Mouse (Mus musculus): ENCODE measurements around the gene Usp12.
"Not testable (repeated sequence)": the region's sequence is repeated elsewhere in the genome, so short reads cannot be mapped to it uniquely, and the experiment has no call there.

Usp12 gene

DNA sequence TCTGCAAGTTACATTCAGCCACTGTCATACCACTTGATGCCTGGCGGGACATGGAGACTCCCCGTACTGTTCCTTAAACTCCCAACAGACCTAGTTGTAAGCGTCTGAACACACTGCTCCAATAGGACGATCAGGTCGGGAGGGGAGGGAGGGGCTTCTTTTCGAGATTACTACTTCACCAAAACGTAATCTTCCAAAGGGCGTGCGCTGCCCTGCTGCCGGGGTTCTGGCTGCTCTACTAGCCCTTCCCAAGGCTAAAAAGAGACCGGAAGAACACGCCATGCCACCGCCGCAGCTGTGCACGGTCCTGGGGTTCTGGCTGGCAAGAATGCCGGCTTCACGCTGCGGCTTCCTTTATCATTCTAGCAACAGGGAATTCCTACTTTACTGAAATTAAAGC, 58.5 kb downstream of the Usp12 start:
- no peak for DNase-seq

DNA sequence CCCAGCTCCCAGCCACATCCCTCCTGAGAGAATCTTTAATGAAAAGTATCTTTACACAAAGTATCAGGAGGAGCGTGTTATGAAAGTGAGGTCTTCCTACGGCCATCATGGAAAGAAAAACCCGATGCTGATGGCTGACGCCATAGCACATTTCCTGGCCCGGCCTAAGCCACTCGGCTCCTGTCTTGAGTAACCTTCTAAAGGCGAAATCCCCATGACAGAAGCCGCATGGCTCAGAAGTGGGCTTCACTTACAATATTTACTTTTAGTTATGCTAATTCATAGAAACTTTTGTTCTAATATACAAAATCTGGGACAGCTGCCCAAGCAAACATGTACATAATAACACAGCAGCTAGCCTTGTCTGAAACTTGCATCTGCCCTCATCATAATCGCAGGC, 59.8 kb downstream of the Usp12 start:
- DNase-seq = not testable (repeated sequence)

DNA sequence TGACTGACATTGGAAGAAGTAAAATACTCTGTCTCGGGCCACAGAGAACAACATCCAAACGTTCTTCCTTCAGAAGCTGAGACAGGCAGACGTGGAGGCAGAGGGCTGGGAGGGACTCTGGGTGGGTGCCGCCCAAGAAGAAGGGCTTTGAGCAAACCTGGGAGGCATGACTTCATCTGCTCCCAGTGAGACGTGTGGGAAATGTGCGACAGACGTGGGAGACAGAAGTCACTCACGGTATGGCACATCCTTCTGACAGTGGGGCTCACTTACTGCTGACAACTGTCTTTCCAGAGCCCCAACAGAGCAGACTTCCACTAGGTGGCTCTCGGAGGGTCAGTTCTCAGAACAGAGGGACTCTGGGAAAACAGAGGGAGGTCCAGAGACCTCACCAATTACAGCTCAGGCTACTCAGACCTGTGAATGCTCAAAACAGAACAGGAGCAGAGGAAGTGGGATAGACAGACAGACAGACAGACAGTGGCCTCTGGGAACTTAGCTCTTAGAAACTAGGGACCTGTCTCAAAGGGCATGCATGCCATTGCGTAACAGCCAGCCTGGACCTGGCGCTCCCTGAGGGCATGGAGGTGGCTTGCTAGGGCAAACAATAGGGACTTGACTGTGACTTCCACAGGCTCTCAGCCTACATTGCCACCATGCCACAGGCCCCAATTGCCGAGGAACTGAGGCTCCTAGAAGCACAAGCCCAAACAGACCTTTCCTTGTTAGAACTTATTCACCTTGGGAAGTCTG, 60.7 kb downstream of the Usp12 start:
- DNase-seq = no peak

DNA sequence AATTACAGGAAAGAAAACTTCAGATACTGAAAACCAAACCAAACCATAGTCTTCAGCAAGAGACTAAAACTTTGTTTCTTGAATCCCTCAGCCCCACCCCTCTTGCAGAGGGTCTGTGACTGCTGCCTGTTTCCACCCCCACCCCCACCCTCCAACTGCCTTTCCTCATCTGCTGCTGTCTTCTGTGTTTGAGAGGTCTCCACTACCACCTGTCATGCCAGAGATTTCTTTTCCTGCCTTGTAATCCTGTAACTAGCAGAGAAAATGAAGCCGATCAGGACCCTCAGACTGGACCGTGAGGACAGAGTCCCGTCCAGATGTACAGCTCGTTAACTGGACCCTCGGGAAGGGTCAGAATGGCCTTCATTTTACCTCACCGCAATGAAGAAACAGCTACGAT, 61.4 kb downstream of the Usp12 start:
- no peak for DNase-seq

DNA sequence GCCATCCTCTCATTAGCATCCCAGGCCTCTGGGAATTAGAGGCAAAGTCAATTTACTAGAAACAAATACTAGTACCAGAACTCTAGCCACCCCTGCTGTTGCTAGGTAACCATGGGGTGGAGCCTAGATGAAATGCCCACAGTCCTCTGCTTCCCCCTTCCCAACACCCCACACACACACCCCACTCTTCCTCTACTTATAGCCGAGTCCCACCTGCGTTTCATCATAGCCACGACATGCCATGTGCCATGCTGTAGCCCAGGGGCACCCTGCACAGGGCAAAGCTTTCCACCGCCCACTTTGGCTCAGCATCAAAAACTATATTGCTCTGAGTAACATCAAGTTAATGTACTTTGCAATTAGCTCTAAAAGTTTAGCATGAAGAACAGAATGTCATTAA, 67.8 kb downstream of the Usp12 start:
- no peak for DNase-seq

DNA sequence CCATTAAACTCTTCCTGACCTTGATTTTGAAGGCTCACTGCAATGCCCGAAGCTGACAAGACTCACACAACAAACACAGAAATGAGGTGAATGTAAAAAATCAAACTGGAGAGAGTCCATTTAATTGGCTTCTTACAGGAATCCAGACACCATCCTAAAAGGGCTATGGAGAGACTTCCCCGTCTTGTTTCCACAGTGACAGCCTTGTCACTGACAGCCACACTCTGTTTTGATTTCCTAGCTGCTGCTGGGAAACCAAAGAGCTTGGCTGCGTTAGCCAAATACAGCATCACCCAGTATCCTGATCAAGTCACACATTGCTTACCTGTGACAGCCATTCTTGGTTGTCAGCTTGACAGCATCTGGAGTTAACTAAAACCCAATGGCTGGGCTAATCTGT, 69.8 kb downstream of the Usp12 start:
- no peak for DNase-seq

DNA sequence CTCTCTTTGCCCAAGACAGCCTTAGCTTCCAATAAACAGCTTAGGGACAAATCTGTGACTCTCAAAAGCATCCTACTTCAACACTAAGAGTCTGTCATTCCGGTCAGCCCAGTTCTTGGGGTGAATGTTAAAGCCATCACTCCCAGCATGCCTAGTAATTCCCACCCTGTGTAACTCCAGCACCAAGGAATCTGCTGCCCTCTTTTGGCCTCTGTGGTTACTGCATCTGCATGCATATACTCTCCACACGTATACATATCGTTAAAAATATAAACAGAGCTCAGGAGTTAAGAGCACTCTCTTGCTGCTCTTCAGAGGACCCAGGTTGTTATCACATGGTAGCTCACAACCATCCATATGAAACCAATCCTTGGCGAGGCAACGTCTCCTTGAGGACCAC, 71.4 kb downstream of the Usp12 start:
- DNase-seq = no peak

DNA sequence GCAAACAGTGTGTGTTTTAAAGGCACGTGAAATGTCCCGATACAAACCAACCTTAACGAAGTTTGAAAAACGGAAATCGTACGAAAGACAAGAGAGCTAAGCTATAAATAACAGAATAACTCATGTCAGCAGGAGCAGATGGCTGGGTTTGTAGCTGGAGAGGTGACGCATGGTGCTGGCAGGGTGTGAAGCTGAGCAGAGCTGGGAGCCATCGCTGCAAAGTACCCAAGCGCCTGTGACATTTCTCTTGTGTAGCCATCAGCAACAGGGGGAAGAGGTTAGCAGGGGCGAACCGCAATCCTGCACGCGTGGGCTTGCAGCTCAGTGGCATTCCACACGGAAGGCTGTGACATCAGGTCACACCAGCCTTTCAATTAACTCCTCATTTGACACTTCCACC, 72.6 kb downstream of the Usp12 start:
- DNase-seq = no peak

DNA sequence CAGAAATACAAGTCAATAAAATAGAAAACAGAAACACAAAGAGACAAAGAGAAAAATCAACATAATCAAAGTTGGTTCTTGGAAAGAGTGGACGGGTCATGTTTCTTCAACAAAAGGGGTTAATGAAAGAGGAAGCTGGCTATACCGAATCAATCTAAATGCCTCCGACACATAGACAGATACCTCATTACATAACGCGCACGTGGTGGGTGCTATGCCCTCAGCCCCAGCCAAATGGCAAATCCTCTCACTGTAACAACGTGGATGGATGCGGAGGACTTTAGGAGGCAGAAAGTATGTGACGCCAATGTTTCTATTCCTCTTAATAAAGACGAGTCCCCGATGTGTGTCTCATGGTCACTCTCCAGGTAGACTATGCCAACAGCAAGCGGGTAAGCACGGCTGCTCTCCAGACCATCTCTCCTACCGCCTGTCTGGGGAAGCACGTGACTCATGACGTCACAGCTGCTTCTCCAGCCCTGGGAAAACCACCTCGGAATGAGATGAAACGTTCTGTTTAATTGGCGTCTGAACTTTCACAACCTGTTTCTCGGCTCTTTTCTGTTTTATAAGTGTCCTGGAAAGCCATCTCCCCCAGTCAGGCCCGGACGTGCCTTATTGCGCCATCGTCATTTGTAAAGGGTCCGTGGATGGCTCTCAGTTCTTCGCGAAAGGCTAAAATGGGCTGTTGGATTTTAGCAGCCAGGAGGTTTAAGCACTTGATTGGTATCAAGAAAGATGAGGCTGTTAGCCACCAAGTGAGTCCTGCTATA, 75.0 kb downstream of the Usp12 start:
- DNase-seq = no peak

DNA sequence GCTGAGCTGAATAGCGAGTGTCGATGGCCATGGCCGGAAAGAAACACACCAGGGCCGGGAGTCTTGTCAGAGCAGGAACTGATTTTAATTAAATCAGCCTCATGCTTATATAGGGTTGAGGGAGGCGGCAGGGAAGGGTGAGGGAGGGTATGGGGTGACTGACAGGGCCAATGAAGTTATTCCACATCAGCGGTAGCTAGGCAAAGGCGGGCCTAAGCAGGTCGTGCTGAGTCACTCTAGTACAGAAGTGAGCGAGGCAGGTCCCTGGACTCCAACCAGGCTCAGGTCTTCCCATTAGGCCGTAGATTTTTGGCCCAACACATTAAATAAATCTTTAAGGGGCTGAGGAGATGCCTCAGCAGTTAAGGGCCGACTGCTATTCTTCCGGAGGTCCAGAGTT, 81.0 kb downstream of the Usp12 start:
- DNase-seq = no peak

DNA sequence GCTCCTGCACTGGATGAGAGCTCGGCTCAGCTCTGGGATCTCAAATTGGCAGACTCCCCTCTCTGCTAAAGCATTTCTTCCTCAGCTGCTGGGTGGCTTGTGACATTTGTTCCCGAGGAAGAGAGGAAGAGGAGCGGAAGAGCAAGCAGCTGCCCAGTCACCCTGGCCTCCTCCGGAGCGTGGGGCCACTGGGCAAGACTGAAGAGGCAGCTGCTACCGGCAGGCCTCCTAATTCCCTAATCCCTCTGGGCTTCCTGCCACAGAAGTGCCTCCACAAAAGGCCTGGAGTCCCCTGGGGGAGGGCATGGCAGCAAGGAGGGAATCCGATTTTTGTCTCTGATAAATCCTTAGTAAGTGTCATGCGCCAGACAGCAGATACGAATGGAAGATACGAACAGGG, 81.7 kb downstream of the Usp12 start:
- no peak for DNase-seq

DNA sequence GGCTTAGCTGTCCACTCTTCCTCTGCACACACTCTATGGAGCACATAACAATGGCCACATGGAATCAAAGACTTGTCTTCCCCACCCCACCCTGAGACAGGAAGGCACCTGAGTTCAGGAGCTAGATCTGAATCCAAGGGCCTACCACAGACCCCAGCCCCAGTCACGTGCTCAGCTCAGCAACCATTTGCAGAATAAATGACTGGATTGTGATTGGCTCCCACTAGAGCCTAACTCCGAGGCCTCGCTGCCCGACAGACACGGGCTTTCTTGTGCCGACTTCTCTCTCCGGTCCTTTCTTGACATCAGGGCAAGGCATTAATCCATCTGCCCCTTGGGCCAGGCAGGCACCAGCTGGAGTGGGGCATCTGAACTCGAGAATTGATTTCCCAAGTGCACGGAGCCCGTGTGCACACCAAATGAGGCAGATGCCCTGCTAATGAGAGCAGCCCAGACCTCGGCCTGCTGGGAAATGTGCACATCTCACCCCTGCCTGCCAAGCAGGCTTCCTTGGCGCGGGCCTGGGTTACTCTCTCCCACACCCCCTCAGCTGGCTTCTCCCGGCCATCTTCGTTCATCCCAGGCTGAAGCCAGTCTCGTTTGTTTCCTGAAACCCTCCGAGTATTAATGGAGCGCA, 82.4 kb downstream of the Usp12 start:
- DNase-seq = no peak

DNA sequence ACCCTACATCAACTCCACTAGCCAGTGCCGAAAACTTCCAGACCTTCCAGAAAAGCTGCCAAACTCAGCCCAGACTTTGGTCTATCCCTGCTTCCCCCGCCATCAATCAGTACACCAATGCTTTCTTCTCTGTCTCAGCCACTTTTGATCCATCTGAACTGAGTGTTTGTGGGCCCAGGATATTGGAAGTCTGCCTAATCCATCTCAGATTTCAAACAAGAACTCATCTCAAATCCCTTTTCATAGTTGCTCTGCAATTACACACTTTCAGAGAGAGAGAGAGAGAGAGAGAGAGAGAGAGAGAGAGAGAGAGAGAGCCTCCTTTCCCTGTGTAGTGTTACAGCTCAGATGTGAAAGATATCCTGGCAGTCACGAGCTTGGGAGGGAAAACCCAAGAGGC, 85.4 kb downstream of the Usp12 start:
- no peak for DNase-seq

DNA sequence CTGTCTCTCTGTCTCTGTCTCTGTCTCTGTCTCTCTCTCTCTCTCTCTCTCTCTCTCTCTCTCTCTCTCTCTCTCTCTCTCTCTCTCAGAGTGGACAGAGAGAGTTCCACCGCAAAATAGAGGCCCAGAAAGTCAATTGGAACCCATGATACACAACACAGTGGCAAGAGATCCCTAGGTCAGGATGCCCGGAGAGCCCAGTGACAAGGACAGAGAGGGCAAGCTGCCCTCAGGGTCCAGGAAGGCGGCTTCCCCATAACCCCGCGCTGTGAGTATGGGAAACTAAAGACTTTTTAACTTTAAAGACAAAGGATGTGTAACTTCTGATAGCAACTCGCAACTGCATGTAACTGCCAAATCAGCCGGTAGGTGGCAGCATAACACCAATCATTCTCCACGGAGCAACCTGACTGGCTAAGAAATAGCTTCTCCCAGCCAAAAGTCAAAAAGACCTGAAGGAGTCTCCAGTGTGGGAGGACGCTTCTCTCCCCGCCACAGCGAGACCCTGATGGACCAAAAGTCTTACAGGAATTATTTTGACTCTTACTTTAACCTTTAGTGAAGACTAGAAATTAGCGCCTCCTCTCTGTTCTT, 88.9 kb downstream of the Usp12 start:
- peak; percentile 74 to 83 for DNase-seq

DNA sequence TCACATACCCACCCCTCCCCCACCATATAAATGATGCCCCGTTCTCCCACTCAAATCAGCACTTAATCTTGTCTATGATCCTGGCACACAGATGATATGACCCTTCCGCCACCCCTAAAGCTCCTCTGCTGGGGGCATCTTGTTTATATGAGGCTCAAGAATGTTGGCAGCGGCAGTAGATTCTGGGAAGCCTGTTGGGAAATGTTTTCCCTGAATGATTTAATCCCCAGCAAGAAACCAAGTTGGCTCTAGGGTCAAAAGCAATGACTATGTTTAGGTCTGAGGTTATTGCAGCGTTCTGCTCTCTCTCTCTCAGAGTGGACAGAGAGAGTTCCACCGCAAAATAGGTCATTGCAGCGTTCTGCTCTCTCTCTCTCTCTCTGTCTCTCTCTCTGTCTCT, 89.4 kb downstream of the Usp12 start:
- DNase-seq = no peak

DNA sequence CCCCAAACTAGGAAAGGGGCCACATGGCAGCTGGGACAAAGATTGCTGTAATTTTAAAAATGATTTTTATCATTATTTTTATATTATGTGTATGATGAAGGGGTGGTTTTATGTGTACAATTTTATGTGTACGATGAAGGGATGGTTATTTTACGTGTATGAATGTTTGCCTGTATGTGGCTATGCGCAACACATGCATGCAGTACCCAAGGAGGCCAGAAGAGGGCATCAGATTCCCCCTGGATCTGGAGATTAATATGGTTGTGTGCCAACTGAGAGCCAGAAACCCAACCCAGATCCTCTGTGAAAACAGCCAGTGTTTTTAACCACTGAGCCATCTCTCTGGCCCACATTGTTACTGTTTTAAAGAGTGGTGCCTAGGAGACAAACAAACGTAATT, 90.6 kb downstream of the Usp12 start:
- no peak for DNase-seq

DNA sequence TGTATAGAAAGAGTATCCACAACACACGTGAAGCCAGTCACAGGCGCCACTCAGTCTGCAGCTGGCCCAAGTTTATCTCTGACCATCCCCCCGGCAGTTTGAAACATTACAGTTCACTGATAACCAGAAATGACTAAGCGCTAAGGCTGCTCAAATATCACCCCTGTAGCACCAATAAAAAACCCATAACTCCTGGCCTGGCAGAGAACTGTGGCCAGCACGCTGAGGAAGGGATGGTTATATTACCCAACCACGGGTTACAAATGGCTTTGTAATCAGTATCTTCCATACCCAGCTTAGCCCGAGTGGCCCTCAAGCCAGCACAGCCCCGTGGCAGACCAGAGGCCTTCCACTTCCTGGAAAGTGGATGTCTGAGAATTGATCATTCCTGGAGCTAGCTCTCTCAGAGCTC, 91.1 kb downstream of the Usp12 start:
- DNase-seq = no peak

DNA sequence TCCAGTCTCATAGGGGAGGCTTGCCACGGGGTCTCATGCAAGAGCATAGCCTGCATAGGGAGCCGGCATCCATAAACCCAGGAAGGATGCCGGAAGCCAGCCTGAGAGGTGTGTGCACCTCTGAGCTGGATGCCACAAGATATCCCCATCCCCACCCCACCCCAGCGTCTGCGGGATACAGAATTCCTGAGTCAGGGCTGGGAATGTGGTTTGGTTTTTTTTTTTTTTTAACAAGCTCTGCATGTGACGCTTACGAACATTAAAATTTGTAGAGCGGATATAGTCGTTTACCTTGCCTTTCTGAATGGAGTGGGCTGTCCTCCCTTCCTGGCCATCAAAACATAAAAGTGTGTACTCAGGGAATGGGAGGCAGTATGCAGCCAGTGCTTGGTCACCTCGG, 94.7 kb downstream of the Usp12 start:
- DNase-seq = no peak

DNA sequence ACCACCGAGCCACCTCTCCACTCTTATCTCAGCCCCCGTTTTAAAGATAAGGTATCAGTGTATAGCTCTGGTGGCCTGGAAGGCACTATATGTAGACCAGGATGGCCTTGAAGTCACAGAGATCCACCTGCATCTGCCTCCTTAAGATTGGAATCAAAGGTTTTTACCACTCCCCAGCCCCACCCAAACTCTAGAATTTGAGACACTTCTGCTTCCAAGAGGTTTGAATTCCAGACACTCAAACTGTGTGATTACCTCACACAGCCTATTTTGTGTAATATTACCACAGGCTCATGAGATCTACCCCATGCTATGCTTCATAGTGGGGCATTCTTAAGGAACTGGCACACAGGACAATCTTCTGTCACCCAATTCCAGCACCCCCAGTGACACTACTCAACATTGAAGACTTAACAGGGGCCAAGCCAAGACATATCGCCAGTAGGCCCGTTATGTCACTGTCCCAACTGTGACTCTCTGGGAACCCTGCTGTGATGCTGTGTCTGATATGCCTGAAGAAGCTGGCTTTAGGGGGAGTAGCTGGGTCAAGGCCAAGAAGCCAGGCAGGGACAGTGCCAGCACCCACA, 95.3 kb downstream of the Usp12 start:
- no peak for DNase-seq

DNA sequence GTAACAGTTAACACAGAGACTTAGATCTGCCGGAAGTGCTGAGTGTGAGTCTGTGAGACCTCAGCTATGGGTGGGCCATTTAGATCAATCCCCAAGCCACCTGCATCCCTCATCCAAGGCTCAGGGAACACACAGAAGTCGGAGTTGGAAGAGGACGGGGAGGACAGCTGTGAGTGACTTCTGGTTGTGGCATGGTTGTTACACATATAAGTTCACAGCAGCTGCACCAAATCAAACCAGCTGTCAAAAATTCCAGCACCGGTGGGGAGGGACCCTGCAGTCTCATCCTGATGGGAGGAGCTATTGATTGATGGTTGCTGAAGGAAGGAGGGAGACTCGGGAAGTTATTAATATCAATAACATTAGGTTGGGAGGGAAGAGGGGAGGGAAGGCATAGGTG, 99.3 kb downstream of the Usp12 start:
- DNase-seq = no peak

DNA sequence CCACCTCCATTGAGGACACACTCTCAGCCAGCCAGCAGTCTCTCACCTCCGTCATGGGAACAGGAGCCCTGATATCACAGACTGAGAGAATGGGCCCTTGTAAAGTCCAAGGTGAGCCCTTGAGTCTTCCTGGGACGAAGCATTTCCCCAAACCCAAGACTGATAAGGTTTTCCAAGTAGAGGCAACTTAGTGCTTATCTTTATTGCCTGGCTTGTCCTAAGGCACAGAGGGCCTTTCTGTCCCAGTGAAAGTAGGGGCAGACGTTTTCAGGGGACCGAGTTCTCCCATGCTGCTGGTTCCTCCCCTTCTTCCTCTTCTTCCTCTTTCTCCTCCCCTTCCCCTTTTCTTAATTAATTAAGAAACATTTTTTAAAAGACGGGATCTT, 101.8 kb downstream of the Usp12 start:
- no peak for DNase-seq

DNA sequence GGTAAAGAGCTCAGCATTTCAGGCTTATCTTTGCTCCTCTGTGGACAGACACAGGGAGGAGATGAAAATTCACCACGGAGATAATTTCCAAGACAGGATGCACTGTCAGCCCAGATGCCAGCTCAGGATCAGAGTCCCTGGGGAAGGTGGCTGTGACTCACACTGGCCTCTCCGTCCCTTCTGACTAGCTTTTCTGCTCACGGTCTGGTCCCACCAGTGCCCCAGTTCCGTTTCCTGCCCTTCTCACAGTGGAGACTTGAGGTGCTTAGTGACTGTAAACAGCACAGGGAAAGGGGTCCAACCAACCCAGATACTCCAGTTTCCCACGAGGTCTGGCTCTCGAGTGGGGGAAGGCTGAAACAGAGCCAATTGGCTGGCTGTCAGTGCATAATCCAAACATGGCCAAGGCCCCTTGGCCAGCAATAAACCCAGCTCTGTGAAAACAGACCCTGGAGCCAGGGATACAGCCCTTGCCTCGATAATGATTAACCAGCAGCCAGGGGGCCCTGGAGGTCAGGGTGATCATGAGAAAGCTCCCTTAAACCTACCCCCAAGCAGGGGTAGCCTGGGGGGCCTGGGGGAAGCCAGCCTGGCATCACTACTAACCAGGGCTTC, 102.3 kb downstream of the Usp12 start:
- no peak for DNase-seq

DNA sequence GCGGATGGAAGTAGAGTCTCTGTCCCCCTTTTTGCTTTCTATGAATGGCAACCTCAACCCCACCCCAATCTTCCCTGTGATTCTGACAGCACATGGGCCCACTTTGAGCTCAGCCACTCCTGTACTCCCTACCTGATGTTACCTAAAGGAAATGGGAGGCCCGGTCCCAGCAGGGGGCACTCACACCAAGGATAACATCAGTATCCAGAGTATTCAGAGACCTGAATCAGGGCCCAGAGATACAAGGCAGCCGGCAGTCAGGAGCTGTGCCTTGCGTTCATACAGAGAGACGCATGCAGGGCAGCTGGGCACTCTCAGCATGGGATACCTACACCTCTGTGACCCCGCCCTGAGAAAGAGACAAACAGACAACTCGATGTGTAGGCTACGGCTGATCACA, 103.1 kb downstream of the Usp12 start:
- no peak for DNase-seq

Data from thymus, postnatal 36 days (tissue).